Mouse (Mus musculus): ENCODE data around the gene Angptl7. TPM values are rescaled to one million over a fixed set of nuclear protein-coding genes. Genes with fewer than 3 reads are reported as not detected.

The Angptl7 gene
- total and polyA plus RNA-seq, 3 experiments: 0.18 to 1.7 (median 0.43) TPM

DNA sequence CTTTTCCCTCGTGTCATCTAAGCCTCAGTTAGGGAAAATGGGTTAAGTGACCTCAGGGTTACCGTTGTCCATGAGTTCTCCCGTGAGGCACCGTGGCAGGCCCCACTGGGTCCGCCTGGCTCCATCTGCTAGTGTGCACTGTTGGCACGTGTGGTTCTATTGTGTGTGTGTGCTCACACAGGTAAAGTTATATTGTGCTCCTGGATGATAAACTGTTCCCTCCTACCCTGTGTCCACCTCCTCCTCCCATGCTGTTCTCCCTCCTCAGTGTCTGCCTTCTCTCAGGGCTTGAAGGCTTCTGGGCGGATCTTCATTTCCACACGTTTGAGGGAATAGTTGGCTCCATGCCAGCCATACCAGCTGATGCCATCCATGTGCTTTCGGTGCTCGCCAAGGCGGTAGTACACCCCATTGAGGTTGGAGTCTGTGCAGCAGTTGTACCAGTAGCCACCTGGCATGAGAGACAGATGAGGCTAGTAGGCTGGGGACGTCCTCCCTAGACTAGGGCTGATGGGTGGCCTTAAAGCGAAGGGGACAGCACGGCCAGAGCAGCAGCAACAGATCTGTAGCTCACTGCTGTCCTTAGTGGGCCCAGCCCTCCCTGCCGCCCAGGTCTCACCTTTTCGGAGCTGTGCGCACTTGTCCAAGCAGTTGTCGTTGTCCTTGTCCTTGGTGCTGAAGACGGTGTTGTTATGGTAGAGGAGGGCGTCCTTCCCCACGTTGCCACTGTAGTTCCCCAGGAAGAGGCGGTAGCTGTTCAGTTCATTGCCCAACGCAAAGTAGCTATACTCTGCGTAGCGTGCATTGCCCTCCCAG, 4.2 kb downstream of the Angptl7 start:
- DNase-seq: peak; percentile 11

DNA sequence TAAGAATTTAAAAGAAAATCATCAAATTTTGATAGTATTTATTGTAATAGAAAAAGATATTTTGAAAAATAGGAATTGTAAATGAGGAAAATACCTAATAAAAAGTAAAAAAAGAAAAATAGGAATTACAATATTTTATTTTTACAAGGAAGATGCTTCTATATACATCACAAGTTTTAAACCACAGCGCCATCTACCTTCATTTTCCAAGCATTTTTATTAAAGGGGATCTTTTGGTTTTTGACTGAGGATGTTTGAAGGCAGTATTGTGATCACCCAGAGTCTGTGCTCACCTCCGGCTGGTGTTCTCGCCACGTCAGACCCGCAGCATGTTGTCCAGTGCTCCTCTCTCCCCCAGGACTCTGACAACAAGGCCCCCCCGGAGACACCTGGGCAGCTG, 5.1 kb downstream of the Angptl7 start:
- no peak for DNase-seq

DNA sequence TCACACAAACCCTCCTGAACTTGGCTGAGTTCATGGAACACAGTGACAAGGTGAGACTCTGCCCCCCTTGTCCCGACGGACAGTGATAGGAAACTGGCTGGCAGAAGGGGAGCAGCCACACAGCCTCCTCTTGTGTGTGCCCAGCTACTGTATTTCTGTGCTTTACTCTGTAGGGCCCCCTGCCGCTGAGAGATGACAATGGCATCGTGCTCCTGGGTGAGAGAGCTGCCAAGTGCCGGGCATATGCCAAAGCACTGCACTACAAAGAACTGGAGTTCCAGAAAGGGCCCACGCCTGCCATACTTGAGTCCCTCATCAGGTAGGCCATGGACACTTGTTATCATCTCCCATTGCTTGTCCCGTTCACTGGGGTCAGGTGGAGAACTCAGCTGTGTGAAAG, 8.8 kb downstream of the Angptl7 start:
- DNase-seq: peak; percentile 22

DNA sequence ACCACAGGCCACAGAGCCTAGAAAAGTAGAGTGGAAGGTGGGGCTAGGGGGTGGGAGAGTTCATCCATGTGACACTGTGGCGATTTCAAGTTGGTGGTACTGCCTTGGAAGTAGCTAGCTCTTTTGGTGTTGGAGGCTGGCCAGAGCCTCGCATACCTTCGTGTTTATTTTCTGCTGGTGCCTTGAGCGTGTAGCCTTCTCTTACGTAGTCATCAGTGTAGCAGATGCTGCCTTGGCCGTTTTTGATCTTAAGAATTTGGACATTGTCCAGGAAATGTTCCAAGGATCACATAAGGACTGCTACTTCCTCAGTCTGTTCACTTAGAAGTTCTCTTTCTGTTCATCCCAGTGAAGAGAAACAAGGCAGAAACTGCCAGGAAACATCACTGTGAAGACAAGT, 9.8 kb downstream of the Angptl7 start:
- peak; percentile 51 for DNase-seq

DNA sequence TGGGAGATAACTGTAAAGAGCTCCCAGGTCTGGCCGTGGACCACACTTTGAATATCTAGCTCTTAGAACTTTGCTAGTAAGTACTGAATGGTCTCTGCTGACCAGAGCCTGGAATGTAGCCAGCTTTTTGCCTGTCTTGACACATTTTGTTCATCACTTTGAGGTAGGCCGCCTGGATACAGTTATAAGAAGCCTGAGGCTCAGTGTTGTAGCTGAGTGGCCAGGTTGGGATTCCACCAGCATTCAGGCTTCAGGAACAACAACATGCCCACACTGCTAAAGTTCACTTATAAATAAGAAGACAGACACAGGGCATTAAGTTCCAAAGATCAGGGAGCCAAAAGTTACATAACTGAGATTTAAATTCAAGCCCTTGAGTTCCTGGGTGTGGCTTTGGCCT, 12.4 kb downstream of the Angptl7 start:
- DNase-seq: no peak

DNA sequence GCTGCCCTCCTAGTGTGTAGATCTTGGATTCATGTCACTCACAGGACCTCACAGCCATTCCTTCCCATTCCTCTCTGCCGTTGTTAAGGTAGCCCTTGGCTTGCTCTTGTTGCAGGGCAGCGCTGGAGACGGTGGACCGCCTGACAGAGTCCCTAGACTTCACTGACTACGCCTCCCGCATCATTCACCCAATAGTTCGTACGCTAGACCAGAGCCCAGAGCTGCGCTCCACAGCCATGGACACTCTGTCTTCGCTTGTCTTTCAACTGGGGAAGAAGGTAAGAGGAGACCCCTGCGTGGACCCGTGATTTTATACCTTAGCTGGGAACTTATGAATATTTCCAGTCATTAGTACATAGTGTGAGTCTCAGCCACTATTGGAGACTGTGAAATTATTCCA, 15.7 kb downstream of the Angptl7 start:
- no peak for DNase-seq

DNA sequence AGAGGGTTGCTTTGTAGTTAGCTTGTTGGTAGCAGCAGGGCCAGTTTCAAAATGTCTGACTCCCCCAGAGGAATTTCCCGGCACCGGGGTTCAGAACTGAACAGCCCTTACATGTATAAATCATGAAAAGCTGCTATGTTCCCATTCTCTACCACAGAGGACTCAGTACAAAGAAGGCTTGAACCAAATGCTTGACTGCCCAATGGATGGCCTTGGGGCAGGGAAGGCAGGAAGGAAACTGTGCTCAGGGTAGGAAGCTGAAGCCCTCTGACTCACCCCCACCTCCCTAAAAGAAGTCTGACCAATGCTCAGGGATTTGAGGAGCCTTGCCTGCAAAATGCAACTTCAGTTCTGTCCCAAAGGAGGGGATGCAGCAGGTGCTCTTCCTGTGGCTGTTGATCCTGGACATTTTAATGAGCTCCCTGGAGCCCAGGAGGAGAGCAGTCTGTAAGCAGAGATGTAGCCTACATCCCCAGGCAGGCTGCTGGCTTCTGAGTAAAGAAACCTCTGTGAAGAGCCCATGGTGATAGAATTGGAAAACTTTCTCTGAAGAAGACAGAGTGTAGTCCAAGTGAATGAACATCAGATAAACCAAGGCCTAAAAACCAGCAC, 18.6 kb downstream of the Angptl7 start:
- DNase-seq: no peak

DNA sequence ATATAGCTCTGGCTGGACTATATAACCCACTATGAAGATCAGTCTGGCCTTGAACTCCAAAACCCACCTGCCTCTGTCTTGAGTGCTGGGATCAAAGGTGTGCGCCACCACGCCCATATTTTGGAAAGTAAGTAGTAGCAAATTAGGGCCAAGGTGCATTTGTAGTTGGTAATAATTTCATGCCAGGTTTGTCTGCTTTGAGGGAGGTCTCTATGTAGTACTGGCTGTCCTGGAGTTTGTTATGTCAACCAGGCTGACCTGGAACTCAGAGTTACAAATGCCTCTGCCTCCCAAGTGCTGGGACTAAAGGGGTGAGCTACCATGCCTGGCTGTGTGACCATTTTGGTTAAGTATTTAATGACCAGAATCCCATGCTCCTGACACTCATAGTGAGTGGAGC, 20.0 kb downstream of the Angptl7 start:
- DNase-seq: no peak

DNA sequence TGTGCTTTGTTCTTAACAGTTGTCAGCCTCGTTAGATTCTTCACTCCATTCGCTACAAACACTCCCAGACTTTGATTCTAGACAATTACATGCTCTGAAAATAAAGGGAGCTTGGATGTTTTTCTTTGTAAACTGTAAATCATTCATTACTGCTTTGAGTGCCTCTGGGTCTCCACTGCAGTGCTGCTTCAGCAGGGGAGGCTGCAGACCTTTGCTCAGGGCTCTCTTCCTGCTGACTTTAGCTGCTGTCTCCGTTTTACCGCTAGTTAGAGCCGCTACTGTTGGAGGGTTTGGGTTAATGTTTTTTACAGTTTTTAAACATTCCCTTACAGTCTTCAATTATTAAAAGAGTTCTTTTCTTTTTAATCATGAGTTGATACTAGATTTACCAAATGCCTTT, 26.8 kb downstream of the Angptl7 start:
- no peak for DNase-seq

DNA sequence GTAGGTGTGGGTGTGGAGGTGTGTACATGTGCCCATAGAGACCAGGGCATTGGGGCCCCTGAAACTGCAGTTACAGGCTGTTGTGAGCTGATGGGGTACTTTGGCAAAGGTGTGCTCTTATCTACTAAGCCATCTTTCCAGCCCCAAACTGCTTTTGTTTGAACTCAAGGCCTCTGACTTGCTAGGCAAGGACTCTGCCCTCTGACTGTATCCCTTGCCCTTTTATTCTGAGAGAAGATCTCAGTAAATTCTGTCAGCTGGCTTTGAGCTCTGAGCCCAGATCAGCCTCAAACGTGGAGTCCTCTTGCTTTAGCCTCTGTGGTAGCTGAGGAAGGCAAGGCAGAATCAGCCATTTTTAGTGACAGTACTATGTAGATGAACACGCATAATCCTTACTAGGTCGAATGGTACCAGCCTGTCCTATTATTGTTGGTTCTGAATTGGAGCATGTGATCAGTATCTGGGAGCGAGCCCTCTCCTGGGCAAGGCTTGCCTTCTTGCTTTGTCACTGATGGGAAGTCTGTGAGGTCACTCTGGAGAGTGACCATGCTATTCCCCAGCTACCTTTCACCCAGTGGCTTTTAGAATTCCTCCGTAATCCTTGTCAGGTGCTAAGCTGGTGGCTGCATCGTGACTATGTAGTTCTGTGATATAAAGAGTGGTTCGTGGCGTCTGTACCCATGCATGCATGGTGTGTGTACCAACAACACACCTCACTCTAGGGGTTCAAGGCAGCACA, 27.7 kb downstream of the Angptl7 start:
- DNase-seq: peak; percentile 44

DNA sequence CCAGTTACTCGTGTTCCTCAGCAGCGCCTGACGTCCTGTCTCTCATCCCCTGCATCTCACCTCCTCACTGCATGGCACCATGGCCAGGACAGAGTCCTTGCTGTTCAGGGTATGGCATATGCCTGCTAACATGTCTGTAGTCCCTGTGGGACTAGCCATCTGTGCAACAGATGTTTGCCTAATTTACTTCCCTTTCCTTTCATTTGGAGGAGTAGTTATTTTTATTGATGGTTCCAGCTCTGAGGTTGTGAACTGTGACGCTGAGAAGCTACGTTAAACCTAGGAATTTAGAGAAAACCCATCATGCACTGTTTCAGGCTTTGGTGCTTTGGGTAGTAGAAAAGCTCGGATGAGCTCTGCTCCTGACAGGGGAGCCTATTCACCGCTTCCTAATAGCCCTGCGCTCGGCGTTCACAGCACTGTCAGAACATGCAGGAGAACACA, 28.9 kb downstream of the Angptl7 start:
- no peak for DNase-seq

DNA sequence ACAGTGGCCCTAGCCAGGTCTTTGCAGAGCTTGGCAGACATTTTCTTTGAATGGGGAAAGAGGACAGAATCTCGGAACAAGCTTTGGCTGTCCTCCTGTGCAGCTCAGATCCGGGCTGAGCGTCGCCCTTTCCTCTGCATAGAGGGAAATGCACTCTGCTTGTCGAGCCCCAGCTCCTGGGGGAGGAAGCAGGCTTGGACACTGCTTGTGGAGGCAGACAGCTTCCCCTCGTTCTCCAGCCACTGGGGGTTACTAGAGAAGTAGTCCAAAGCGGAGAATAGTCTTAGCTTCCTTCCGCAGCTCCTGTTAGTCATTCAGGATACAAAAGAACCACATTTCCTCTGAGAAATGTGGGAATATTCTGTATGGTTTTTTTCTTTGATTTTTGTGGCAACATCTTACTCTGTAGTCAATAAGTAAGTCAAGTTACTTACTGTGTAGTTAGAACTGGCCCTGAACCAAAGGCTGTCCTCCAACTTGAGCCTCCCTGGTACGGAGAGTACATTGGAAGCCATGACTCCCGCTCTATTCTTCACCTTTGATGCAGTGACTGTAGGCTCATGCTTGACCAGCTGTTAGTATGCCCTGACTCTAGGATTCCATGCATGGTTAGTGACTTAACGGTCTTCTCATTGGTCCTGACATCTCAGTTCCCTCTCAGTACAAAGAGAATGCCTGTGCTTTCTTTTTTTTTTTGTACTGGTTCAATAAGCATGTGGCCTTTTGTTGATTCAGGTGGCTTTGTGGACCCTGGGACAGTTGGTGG, 30.6 kb downstream of the Angptl7 start:
- no peak for DNase-seq

DNA sequence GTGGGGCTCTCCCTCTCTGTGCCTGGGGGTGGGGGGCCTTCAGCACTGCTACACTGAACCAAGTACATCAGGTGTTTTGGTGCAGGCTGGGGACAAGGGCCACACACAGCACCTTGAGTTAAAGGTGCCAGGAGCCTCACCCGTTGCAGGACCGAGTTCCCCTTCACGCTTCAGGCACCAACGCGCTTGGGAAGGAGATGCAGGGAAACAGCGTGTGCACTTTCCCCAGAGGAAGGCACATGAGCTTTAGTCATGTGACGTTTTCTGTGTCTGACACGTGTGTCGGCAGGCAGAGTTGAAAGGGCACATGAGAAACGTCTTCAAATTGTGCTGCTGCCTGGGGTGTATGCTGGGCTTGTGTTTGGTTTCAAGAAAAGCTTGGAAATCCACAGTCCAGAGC, 31.9 kb downstream of the Angptl7 start:
- DNase-seq: no peak

DNA sequence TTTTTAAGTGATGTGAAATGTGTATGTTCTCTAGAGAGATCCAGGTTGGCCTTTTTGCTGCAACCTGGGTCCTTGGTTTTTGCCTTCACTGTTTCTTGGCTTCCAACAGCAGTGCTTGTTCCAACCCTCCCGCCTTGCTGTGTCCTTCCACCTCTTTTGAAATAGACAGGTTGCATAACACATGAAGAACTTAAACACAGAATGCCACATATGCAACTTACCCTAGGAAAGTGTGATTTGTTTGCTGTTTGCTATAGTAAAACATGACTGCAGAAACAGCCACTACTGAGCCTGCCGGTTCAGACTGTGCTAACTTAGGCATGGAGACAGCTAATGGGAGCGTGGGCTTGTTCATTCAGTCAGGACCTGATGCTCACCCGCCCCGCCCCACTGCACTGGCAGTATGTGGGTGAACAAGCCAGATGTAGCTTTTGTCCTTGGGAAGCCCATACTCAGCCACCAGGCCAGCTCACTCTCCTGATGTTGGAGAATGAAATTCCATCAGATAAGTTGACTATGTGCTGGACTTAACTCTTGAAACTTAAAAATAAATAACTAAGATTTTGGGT, 33.7 kb downstream of the Angptl7 start:
- peak; percentile 77 for DNase-seq

DNA sequence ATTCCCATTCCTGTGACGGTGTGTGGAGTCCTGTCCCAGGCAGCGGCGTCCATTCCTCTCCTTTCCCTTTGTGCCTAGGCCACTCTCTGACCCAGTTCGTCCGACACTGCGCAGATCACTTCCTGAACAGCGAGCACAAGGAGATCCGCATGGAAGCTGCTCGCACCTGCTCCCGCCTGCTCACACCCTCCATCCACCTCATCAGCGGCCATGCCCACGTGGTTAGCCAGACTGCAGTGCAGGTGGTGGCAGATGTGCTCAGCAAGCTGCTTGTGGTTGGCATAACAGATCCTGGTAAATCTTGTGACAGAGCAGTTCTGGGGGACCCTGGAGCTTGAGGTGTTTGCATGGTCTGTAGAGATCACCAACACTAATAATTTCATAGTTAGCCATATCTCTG, 35.4 kb downstream of the Angptl7 start:
- DNase-seq: no peak

DNA sequence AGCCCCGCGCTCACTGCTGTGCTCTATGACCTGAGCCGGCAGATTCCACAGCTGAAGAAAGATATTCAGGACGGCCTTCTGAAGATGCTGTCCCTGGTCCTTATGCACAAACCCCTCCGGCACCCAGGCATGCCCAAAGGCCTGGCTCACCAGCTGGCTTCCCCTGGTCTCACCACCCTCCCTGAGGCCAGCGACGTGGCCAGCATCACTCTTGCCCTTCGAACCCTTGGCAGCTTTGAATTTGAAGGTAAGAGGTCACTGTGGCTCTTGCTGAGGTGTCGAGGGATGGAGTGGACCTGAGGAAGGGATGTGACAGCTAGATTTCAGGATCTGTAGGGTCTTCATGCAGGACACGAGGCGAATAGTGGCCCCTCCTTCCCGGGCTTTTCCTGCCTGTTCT, 36.0 kb downstream of the Angptl7 start:
- no peak for DNase-seq

DNA sequence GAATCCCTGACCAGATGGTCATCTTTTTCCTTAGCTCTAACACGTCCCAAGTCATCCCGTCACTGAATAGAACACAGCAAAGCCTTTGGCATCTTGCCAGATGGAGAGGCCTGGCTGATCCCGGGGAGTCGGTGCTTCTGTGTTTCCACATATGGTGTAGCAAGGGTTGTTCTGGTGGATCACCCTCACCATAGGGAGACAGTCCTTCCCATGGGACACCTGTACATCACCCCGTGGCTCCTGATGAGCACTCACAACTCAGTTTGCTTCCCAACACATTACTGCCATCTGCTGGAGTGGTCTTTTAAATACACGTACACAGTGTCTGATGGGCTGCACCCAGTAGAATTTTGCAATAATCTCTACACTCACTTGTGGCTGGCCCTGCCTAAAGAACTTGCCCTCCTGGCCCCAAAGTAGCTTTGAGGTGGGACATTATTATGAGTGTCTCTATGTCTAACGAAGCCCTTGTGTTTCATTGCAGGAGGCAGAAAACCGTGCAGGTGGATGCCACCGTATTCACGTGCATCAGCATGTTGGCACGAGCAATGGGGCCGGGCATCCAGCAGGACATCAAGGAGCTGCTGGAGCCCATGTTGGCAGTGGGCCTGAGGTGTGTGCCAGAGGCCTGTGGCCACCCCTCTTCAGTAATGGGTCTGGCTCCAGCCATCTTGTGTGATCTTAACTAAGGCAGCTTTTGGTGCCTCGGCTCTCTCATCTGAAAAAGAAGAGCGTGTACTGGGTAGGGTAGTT, 36.9 kb downstream of the Angptl7 start:
- DNase-seq: peak; percentile 54

DNA sequence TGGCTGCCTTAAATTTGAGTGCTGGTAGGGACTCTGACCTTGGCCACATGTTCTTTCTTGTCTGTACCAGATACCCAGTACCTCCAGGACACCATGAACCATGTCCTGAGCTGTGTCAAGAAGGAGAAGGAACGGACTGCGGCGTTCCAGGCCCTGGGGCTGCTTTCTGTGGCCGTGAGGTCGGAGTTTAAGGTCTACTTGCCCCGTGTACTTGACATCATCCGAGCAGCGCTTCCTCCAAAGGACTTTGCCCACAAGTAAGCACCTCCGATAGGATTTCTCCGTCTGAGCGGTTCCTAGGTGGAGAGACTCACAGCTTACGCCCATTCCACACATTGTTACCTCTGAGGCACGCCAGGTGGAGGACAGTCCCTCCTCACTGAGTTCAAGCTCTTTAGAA, 37.5 kb downstream of the Angptl7 start:
- DNase-seq: no peak

DNA sequence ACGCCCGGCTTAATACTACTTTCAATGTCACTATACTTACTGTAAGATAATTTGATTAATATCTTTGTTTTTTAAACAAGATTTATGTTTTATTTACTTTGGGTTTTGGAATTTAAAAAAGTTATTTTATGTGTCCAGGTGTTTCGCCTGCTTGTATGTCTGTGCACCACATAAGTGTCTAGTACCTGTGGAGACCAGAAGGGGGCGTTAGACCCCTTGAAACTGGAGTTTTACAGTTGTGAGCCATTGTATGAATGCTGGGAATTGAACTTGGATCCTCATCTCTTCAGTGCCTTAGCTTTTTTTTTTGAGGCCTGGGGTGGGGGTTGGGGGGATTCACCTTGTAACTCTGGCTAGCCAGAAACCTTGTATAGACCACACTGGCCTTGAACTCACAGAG, 38.5 kb downstream of the Angptl7 start:
- DNase-seq: no peak

DNA sequence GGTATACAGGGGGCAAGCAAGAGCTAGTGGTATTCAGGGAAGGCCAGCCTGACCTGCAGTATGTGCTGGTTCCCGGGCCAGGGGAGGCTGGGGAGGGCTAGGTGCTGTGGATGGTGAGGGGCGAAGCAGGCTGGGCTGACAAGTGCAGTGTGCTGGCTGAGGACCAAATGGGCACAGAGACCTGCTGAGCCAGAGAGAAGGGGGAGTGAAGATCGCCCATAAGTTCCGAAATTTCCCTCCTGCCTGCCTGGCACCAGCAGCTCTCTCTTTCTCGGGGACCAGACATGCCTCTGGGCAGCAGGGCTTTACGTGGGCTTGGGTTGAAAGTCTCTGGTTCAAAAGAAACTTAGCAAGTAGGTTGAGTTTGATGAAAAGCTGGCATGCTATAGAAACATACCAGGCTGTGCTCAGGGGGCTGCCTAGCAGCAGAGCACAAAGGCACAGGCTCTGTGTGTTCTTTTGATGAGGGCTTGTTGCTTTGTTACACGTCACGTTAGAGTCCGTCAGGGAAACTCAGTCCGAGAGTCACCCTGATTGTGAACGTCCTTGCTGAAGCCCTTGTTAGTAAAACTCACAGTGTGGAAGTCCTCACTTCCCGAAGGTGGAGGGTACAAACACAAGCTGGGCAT, 39.5 kb downstream of the Angptl7 start:
- DNase-seq: no peak

Measured in adrenal gland, adult 2 months (tissue).